8 mouse cellular contexts compared by ENCODE assay signal in genomic region chr11:72469217-72469616, GRCm38 (mm10). TPM values are rescaled to one million over a fixed set of nuclear protein-coding genes. Genes with fewer than 3 reads are reported as not detected.
DNase-seq lines count a peak whose midpoint lies in the region; ATAC-seq lines count a peak whose summit lies in the region.

No protein-coding gene starts in this region.

- intact Hi-C loops in heart, postnatal 10 days (cut with DNase I): loop anchor here (1.0 kb wide), 1 partner anchor 20 kb away; the partner anchor contains the start of gene Spns2

- WGBS in embryonic facial prominence, embryonic 15.5 days: 24% methylated on average over 5 of the region's 5 CpGs
- WGBS in lung, embryonic 15.5 days: 18% methylated on average over 5 of the region's 5 CpGs
- WGBS in stomach, embryonic 14.5 days: 27% methylated on average over 5 of the region's 5 CpGs

- no peaks in the 10 kb centered on the region for H3K9me3 ChIP-seq in embryonic facial prominence, embryonic 15.5 days (replicated peaks)
- H3K9me3 ChIP-seq in lung, embryonic 15.5 days: no peaks in the 10 kb centered on the region
- no peaks in the 10 kb centered on the region for H3K9me3 ChIP-seq in stomach, embryonic 14.5 days (ENCODE audit: control insufficient read depth, low read depth, low read length)

- H3K4me1 ChIP-seq in embryonic facial prominence, embryonic 15.5 days: peaks cover 47% of the 10 kb centered on the region
- peaks cover 86% of the 10 kb centered on the region for H3K4me1 ChIP-seq in lung, embryonic 15.5 days
- peaks cover 31% of the 10 kb centered on the region for H3K4me1 ChIP-seq in stomach, embryonic 14.5 days (ENCODE audit: control insufficient read depth, insufficient read depth, low read length)

- H3K36me3 ChIP-seq in embryonic facial prominence, embryonic 15.5 days: no peaks in the 10 kb centered on the region
- H3K36me3 ChIP-seq in lung, embryonic 15.5 days: no peaks in the 10 kb centered on the region
- no peaks in the 10 kb centered on the region for H3K36me3 ChIP-seq in stomach, embryonic 14.5 days (ENCODE audit: control insufficient read depth, insufficient read depth, low read length)

- ATAC-seq in embryonic facial prominence, embryonic 15.5 days (ENCODE audit: insufficient number of reproducible peaks, low FRiP score, low TSS enrichment, low read depth): peak; percentile 36; the same call in 1 of the 2 replicates
- ATAC-seq in lung, embryonic 15.5 days (ENCODE audit: borderline replicate concordance, extremely low read depth, low FRiP score, low TSS enrichment): peak; percentile 64
- ATAC-seq in stomach, embryonic 14.5 days (ENCODE audit: insufficient number of reproducible peaks, insufficient read depth, low FRiP score, low read depth): no peak

- H3K9ac ChIP-seq in embryonic facial prominence, embryonic 15.5 days: no peak overlapping the region; the same call in 1 of the 2 replicates
- no peak overlapping the region for H3K9ac ChIP-seq in lung, embryonic 15.5 days
- H3K9ac ChIP-seq in stomach, embryonic 14.5 days (replicated peaks; ENCODE audit: low read depth, low read length): no peak overlapping the region

- no peak overlapping the region for H3K4me3 ChIP-seq in embryonic facial prominence, embryonic 15.5 days (replicated peaks)
- no peak overlapping the region for H3K4me3 ChIP-seq in lung, embryonic 15.5 days
- H3K4me3 ChIP-seq in stomach, embryonic 14.5 days (ENCODE audit: low read depth, low read length): no peak overlapping the region

- DNase-seq in urinary bladder, postnatal 14 days (ENCODE audit: low spot score): peak; percentile 53
- no peak for DNase-seq in urinary bladder, adult 18-20 months (ENCODE audit: low spot score in 2 of 2)
- peak; percentile 85 to 87 for DNase-seq in heart, postnatal 10 days
- DNase-seq in kidney, postnatal 14 days: peak; percentile 89
- no peak for DNase-seq in cerebellum, adult 9-10 months

- no peaks in the 10 kb centered on the region for H3K27me3 ChIP-seq in embryonic facial prominence, embryonic 15.5 days
- no peaks in the 10 kb centered on the region for H3K27me3 ChIP-seq in lung, embryonic 15.5 days
- no peaks in the 10 kb centered on the region for H3K27me3 ChIP-seq in stomach, embryonic 14.5 days (ENCODE audit: control insufficient read depth, insufficient read depth, low read length)

- no peak overlapping the region for H3K4me2 ChIP-seq in embryonic facial prominence, embryonic 15.5 days (replicated peaks)
- H3K4me2 ChIP-seq in lung, embryonic 15.5 days: no peak overlapping the region
- H3K4me2 ChIP-seq in stomach, embryonic 14.5 days (replicated peaks; ENCODE audit: low read depth, low read length): no peak overlapping the region

- peak overlapping the region; percentile 69 for H3K27ac ChIP-seq in embryonic facial prominence, embryonic 15.5 days (replicated peaks)
- H3K27ac ChIP-seq in lung, embryonic 15.5 days: peak overlapping the region; percentile 89
- H3K27ac ChIP-seq in stomach, embryonic 14.5 days (ENCODE audit: low read length): peak overlapping the region; percentile 56; the same call in 1 of the 2 replicates

RNA-seq across cellular contexts. Expression of gene Spns2, which starts 20.5 kb away (rescaled TPM):
- 11.8 and 12.0 TPM in 2 replicates for polyA plus RNA-seq in embryonic facial prominence, embryonic 15.5 days (2015; fragmentation: Nextera tagmentation; extraction: Ambion mirVana)
- total RNA-seq in heart, postnatal 10 days (2021): 10 to 100 TPM; 18.0 to 19.5 TPM
- polyA plus RNA-seq in lung, embryonic 15.5 days (2015; fragmentation: Nextera tagmentation; extraction: Ambion mirVana): 5.3 and 6.4 TPM in 2 replicates
- 2.3 and 3.0 TPM in 2 replicates for polyA plus RNA-seq in stomach, embryonic 14.5 days (2014; fragmentation: Nextera tagmentation; extraction: Ambion mirVana)

RNA-seq across cellular contexts. Expression of gene Mybbp1a, which starts 28.1 kb away (rescaled TPM):
- polyA plus RNA-seq in embryonic facial prominence, embryonic 15.5 days (2015; fragmentation: Nextera tagmentation; extraction: Ambion mirVana): 123 and 138 TPM in 2 replicates
- total RNA-seq in heart, postnatal 10 days (2021): 10 to 100 TPM; 47.0 to 50.0 TPM
- 137 and 140 TPM in 2 replicates for polyA plus RNA-seq in lung, embryonic 15.5 days (2015; fragmentation: Nextera tagmentation; extraction: Ambion mirVana)
- 121 and 126 TPM in 2 replicates for polyA plus RNA-seq in stomach, embryonic 14.5 days (2014; fragmentation: Nextera tagmentation; extraction: Ambion mirVana)

RNA-seq across cellular contexts. Expression of gene Ggt6, which starts 33.9 kb away (rescaled TPM):
- polyA plus RNA-seq in embryonic facial prominence, embryonic 15.5 days (2015; fragmentation: Nextera tagmentation; extraction: Ambion mirVana): 6.3 and 7.0 TPM in 2 replicates
- not detected for total RNA-seq in heart, postnatal 10 days (2021)
- 0.14 and 0.26 TPM in 2 replicates for polyA plus RNA-seq in lung, embryonic 15.5 days (2015; fragmentation: Nextera tagmentation; extraction: Ambion mirVana)
- 0.51 and 1.7 TPM in 2 replicates for polyA plus RNA-seq in stomach, embryonic 14.5 days (2014; fragmentation: Nextera tagmentation; extraction: Ambion mirVana)

RNA-seq across cellular contexts. Expression of gene Smtnl2, which starts 57.7 kb away (rescaled TPM):
- polyA plus RNA-seq in embryonic facial prominence, embryonic 15.5 days (2015; fragmentation: Nextera tagmentation; extraction: Ambion mirVana): 58.8 and 64.3 TPM in 2 replicates
- total RNA-seq in heart, postnatal 10 days (2021): 10 to 100 TPM; 39.0 to 40.9 TPM
- 156 and 158 TPM in 2 replicates for polyA plus RNA-seq in lung, embryonic 15.5 days (2015; fragmentation: Nextera tagmentation; extraction: Ambion mirVana)
- 28.8 and 31.6 TPM in 2 replicates for polyA plus RNA-seq in stomach, embryonic 14.5 days (2014; fragmentation: Nextera tagmentation; extraction: Ambion mirVana)

Comparison
In these comparisons a context has a peak if more than half of its experiments do, and no peak if none do; other contexts are left out.
1. DNase-seq: peak in urinary bladder, postnatal 14 days (single experiment), heart, postnatal 10 days (2 of 2) and kidney, postnatal 14 days (single experiment); none in urinary bladder, adult 18-20 months (0 of 2) and cerebellum, adult 9-10 months (single experiment).
2. Peak in every context shown above with its lines, with median percentiles within 50 percentile points of each other: H3K27ac ChIP-seq.